Comparison of ENCODE assay signal across 8 mouse cellular contexts in genomic region chr4:139623434-139624115, GRCm38 (mm10). TPM values are rescaled to one million over a fixed set of nuclear protein-coding genes. Genes with fewer than 3 reads are reported as not detected.
DNase-seq lines count a peak whose midpoint lies in the region; ATAC-seq lines count a peak whose summit lies in the region.
"Had no signal": no experiment of that assay in that cellular context is flagged by ENCODE, and none has a peak within 500 bp of the region (broad histone marks: within the 10 kb centered on the region; RNA-seq: fewer than 3 reads in every experiment).

No protein-coding gene starts in this region.

- no peaks in the 10 kb centered on the region for H3K36me3 ChIP-seq in neural tube, embryonic 11.5 days (ENCODE audit: control insufficient read depth, insufficient read depth, low read length)
- no peaks in the 10 kb centered on the region for H3K36me3 ChIP-seq in forebrain, embryonic 14.5 days (ENCODE audit: control insufficient read depth, insufficient read depth, low read length)
- no peaks in the 10 kb centered on the region for H3K36me3 ChIP-seq in limb, embryonic 12.5 days
- H3K36me3 ChIP-seq in stomach, embryonic 15.5 days, result no peaks in the 10 kb centered on the region

- no peaks in the 10 kb centered on the region for H3K9me3 ChIP-seq in neural tube, embryonic 11.5 days (ENCODE audit: control insufficient read depth, low read length)
- H3K9me3 ChIP-seq in forebrain, embryonic 14.5 days (replicated peaks; ENCODE audit: control insufficient read depth, low read length), result no peaks in the 10 kb centered on the region
- H3K9me3 ChIP-seq in limb, embryonic 12.5 days, result no peaks in the 10 kb centered on the region
- no peaks in the 10 kb centered on the region for H3K9me3 ChIP-seq in stomach, embryonic 15.5 days

- peak overlapping the region; percentile 86 for H3K4me2 ChIP-seq in neural tube, embryonic 11.5 days (ENCODE audit: low read depth)
- peak overlapping the region; percentile 80 for H3K4me2 ChIP-seq in forebrain, embryonic 14.5 days (ENCODE audit: low read length)
- peak overlapping the region; percentile 87 for H3K4me2 ChIP-seq in limb, embryonic 12.5 days
- peak overlapping the region; percentile 90 for H3K4me2 ChIP-seq in stomach, embryonic 15.5 days

- H3K4me1 ChIP-seq in neural tube, embryonic 11.5 days (ENCODE audit: control insufficient read depth, insufficient read depth, low read length), result peaks cover 9% of the 10 kb centered on the region; the same call in 1 of the 2 replicates
- peaks cover 10% of the 10 kb centered on the region; the same call in 1 of the 2 replicates for H3K4me1 ChIP-seq in forebrain, embryonic 14.5 days (ENCODE audit: control insufficient read depth, insufficient read depth, low read length)
- H3K4me1 ChIP-seq in limb, embryonic 12.5 days (replicated peaks), result peaks cover 17% of the 10 kb centered on the region
- H3K4me1 ChIP-seq in stomach, embryonic 15.5 days, result peaks cover 25% of the 10 kb centered on the region

- H3K27me3 ChIP-seq in neural tube, embryonic 11.5 days (ENCODE audit: control insufficient read depth, insufficient read depth, low read length), result no peaks in the 10 kb centered on the region
- no peaks in the 10 kb centered on the region for H3K27me3 ChIP-seq in forebrain, embryonic 14.5 days (replicated peaks; ENCODE audit: control insufficient read depth, insufficient read depth, low read length)
- no peaks in the 10 kb centered on the region for H3K27me3 ChIP-seq in limb, embryonic 12.5 days
- H3K27me3 ChIP-seq in stomach, embryonic 15.5 days (replicated peaks), result no peaks in the 10 kb centered on the region

- DNase-seq in neural tube, embryonic 11.5 days (ENCODE audit: low spot score), result no peak
- no peak for DNase-seq in neural tube, embryonic 10.5 days (ENCODE audit: extremely low spot score, low spot score)
- DNase-seq in forebrain, embryonic 14.5 days (ENCODE audit: low spot score), result no peak
- no peak for DNase-seq in embryo, embryonic 11 days
- no peak for DNase-seq in adrenal gland, adult 18-20 months (ENCODE audit: low spot score in 2 of 2)

- WGBS in neural tube, embryonic 11.5 days, result 18% methylated on average over 21 of the region's 21 CpGs
- WGBS in forebrain, embryonic 14.5 days, result 25% methylated on average over 21 of the region's 21 CpGs
- WGBS in limb, embryonic 12.5 days, result 21% methylated on average over 21 of the region's 21 CpGs
- 21% methylated on average over 21 of the region's 21 CpGs for WGBS in stomach, embryonic 15.5 days

- H3K9ac ChIP-seq in neural tube, embryonic 11.5 days (ENCODE audit: low read length), result peak overlapping the region; percentile 64
- peak overlapping the region; percentile 82 for H3K9ac ChIP-seq in forebrain, embryonic 14.5 days (ENCODE audit: low read length)
- peak overlapping the region; percentile 67 for H3K9ac ChIP-seq in limb, embryonic 12.5 days (replicated peaks)
- H3K9ac ChIP-seq in stomach, embryonic 15.5 days, result peak overlapping the region; percentile 77; the same call in 1 of the 2 replicates

- peak overlapping the region; percentile 63 for H3K4me3 ChIP-seq in neural tube, embryonic 11.5 days (ENCODE audit: low read depth, low read length)
- peak overlapping the region; percentile 68 for H3K4me3 ChIP-seq in forebrain, embryonic 14.5 days (ENCODE audit: low read depth, low read length)
- peak overlapping the region; percentile 70 for H3K4me3 ChIP-seq in limb, embryonic 12.5 days (replicated peaks)
- peak overlapping the region; percentile 69 for H3K4me3 ChIP-seq in stomach, embryonic 15.5 days (replicated peaks)

- no peak for ATAC-seq in neural tube, embryonic 11.5 days (ENCODE audit: insufficient read depth, low FRiP score, low TSS enrichment)
- no peak for ATAC-seq in forebrain, embryonic 14.5 days
- ATAC-seq in limb, embryonic 12.5 days (ENCODE audit: insufficient number of reproducible peaks, insufficient read depth, low FRiP score, low TSS enrichment, low read depth), result no peak
- ATAC-seq in stomach, embryonic 15.5 days (ENCODE audit: insufficient read depth, low FRiP score, low read depth), result no peak

- no peak overlapping the region for H3K27ac ChIP-seq in neural tube, embryonic 11.5 days (ENCODE audit: low read depth, low read length)
- H3K27ac ChIP-seq in forebrain, embryonic 14.5 days (ENCODE audit: low read depth, low read length), result 0 out of 2 replicates have a peak overlapping the region, but pooled peaks have one; percentile 78
- no peak overlapping the region; the same call in 1 of the 2 replicates for H3K27ac ChIP-seq in limb, embryonic 12.5 days
- H3K27ac ChIP-seq in stomach, embryonic 15.5 days, result no peak overlapping the region; the same call in 1 of the 2 replicates

RNA-seq across cellular contexts. Expression of gene Aldh4a1, which starts 0.9 kb away (rescaled TPM):
- 13.9 and 16.2 TPM in 2 replicates for polyA plus RNA-seq in neural tube, embryonic 11.5 days (2014; fragmentation: Nextera tagmentation; extraction: Ambion mirVana)
- 18.6 and 21.6 TPM in 2 replicates for polyA plus RNA-seq in forebrain, embryonic 14.5 days (2014; fragmentation: Nextera tagmentation; extraction: Ambion mirVana)
- 24.3 and 25.3 TPM in 2 replicates for polyA plus RNA-seq in limb, embryonic 12.5 days (2016; fragmentation: Nextera tagmentation; extraction: Ambion mirVana)
- 27.6 and 30.7 TPM in 2 replicates for polyA plus RNA-seq in stomach, embryonic 15.5 days (2015; fragmentation: Nextera tagmentation; extraction: Ambion mirVana)
- 100 to 1,000 TPM in 1 of 2 experiments, 10 to 100 TPM in 1; 65.2 to 141 TPM for total RNA-seq in adrenal gland, adult 18-20 months (2021)

RNA-seq across cellular contexts. Expression of gene Gm21969, which starts 20.6 kb away (rescaled TPM):
- not detected in 2 replicates for polyA plus RNA-seq in neural tube, embryonic 11.5 days (2014; fragmentation: Nextera tagmentation; extraction: Ambion mirVana)
- not detected in 2 replicates for polyA plus RNA-seq in forebrain, embryonic 14.5 days (2014; fragmentation: Nextera tagmentation; extraction: Ambion mirVana)
- not detected in 2 replicates for polyA plus RNA-seq in limb, embryonic 12.5 days (2016; fragmentation: Nextera tagmentation; extraction: Ambion mirVana)
- polyA plus RNA-seq in stomach, embryonic 15.5 days (2015; fragmentation: Nextera tagmentation; extraction: Ambion mirVana), result not detected in 2 replicates
- not detected for total RNA-seq in adrenal gland, adult 18-20 months (2021)
- polyA plus RNA-seq: brain, embryonic 14.5 days had no signal

RNA-seq across cellular contexts. Expression of gene Tas1r2, which starts 29.8 kb away (rescaled TPM):
- not detected in 2 replicates for polyA plus RNA-seq in neural tube, embryonic 11.5 days (2014; fragmentation: Nextera tagmentation; extraction: Ambion mirVana)
- polyA plus RNA-seq in forebrain, embryonic 14.5 days (2014; fragmentation: Nextera tagmentation; extraction: Ambion mirVana), result not detected in 2 replicates
- polyA plus RNA-seq in limb, embryonic 12.5 days (2016; fragmentation: Nextera tagmentation; extraction: Ambion mirVana), result not detected in 2 replicates
- not detected in 2 replicates for polyA plus RNA-seq in stomach, embryonic 15.5 days (2015; fragmentation: Nextera tagmentation; extraction: Ambion mirVana)
- not detected for total RNA-seq in adrenal gland, adult 18-20 months (2021)
